Mouse (Mus musculus): Measurements from ENCODE around the gene Prpf6. TPM values are rescaled to one million over a fixed set of nuclear protein-coding genes. Genes with fewer than 3 reads are reported as not detected.

Gene Prpf6
- total RNA-seq, 2 experiments from 2014 or later = 36.0 to 38.3 TPM

Small RNAs within 50 kb of the gene (microRNA-seq; reads per million reads assigned to microRNA genes)
- 0 reads per million in 2 experiments for gene Mir7006 (ENCODE audit: borderline number of aligned reads in 2 of 2)

Other genes with a start within 250 kb of the Prpf6 start
- gene Zgpat, start 226.9 kb upstream of the Prpf6 start, total RNA-seq (2021) = 10 to 100 TPM; 17.6 to 22.3 TPM
- gene Arfrp1, start 226.5 kb upstream of the Prpf6 start, total RNA-seq (2021) = 10 to 100 TPM; 52.2 to 55.4 TPM
- gene Lime1, start 211.8 kb upstream of the Prpf6 start, total RNA-seq (2021) = 1 to 10 TPM; 5.1 to 6.7 TPM
- 10 to 100 TPM; 12.4 to 12.9 TPM for gene Zbtb46, start 132.4 kb upstream of the Prpf6 start, total RNA-seq (2021)
- not detected for gene Abhd16b, start 98.7 kb upstream of the Prpf6 start, total RNA-seq (2021)
- gene Tpd52l2, start 94.7 kb upstream of the Prpf6 start, total RNA-seq (2021) = 10 to 100 TPM; 62.9 to 67.7 TPM
- 10 to 100 TPM; 58.4 to 68.6 TPM for gene Dnajc5, start 71.4 kb upstream of the Prpf6 start, total RNA-seq (2021)
- 10 to 100 TPM; 36.6 to 47.4 TPM for gene Uckl1, start 7.0 kb upstream of the Prpf6 start, total RNA-seq (2021)
- gene Zfp512b, start 935 bp downstream of the Prpf6 start, total RNA-seq (2021) = 10 to 100 TPM; 16.6 to 18.0 TPM
- gene Samd10, start 7.3 kb downstream of the Prpf6 start, total RNA-seq (2021) = 1 to 10 TPM; 2.3 to 2.4 TPM
- not detected for gene Gm29797, start 65.2 kb downstream of the Prpf6 start, total RNA-seq (2021)
- 10 to 100 TPM; 34.4 to 64.4 TPM for gene Sox18, start 79.8 kb downstream of the Prpf6 start, total RNA-seq (2021)
- gene Tcea2, start 88.4 kb downstream of the Prpf6 start, total RNA-seq (2021) = 1 to 10 TPM; 6.1 to 7.3 TPM
- gene Rgs19, start 102.1 kb downstream of the Prpf6 start, total RNA-seq (2021) = 1 to 10 TPM; 5.7 to 7.2 TPM
- not detected for gene Lkaaear1, start 106.6 kb downstream of the Prpf6 start, total RNA-seq (2021)
- gene Oprl1, start 123.1 kb downstream of the Prpf6 start, total RNA-seq (2021) = not detected
- gene Myt1, start 171.5 kb downstream of the Prpf6 start, total RNA-seq (2021) = not detected
- gene Pcmtd2, start 246.0 kb downstream of the Prpf6 start, total RNA-seq (2021) = 10 to 100 TPM; 64.6 to 69.4 TPM

Data from heart, postnatal 36 days (tissue).